Mouse (Mus musculus): ENCODE measurements around the gene Ccdc97.

DNA sequence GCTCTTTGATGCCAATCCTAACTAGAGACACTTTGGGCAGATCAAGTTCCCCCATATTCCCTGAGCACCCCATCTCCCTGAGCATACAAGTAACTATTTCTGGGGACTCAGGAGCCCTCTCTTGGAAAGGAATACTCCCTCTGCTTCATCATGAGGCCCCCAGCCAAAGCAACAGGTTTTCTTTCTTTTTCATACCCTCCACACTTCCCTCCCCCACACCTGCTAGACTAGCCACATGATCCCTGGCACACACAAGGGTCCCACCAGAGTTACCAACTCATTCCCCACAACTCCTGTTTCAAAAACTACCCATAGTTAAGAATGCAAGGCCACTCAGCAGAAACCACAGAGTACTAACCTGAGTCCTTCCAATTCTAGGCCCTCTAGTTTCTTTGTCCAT is 34.2 kb upstream of the Ccdc97 start:
- TF ChIP-seq TAL1 (IDR thresholded peaks at IDR 0.05; ENCODE audit: low read length): no peak
- no peak for TF ChIP-seq GATA1 (IDR thresholded peaks at IDR 0.05; ENCODE audit: low read length)

All from erythroblast, embryonic 14.5 days (primary cell).